Mouse (Mus musculus) spleen, adult 2 months (tissue): ENCODE measurements at regions not wholly inside any gene's neighbourhood (a gene's known extent, or its start where the extent isn't known, plus 50 kb on each side); places are given as distances from the start of the nearest gene placed in this dataset.
A peak's percentile ranks its signal among the peaks of the same experiment; 100 is the strongest.

Experiments
- DNase-seq, 2 experiments: peaks; one replicate each; pipeline versions ENCODE4 v3.0.0 to v3.0.0-alpha.2; 2012 to 2021; ENCODE audit warnings: low spot score in 2 of 2, low read depth in 1 of 2
- H3K27ac ChIP-seq: fragments of 200-500 bp; 2 replicates; pipeline ENCODE4 v1.5.1; 2012; ENCODE audit warnings: low read length, inconsistent platforms; ENCODE audit not compliant: insufficient read depth
- H3K27me3 ChIP-seq: fragments of 200-500 bp; 2 replicates; pipeline ENCODE4 v1.6.1; 2012; ENCODE audit warnings: mild to moderate bottlenecking, moderate library complexity, low read length, inconsistent platforms; ENCODE audit not compliant: control insufficient read depth, insufficient read depth
- H3K36me3 ChIP-seq: fragments of 200-500 bp; 2 replicates; pipeline ENCODE4 v1.6.1; 2012; ENCODE audit warnings: mild to moderate bottlenecking, low read length, inconsistent platforms; ENCODE audit not compliant: control insufficient read depth, insufficient read depth
- H3K4me1 ChIP-seq: fragments of 200-500 bp; 2 replicates; pipeline ENCODE4 v1.6.1; 2011; ENCODE audit warnings: inconsistent platforms; ENCODE audit not compliant: control insufficient read depth, insufficient read depth, insufficient read length
- H3K4me3 ChIP-seq: fragments of 200-500 bp; 2 replicates; pipeline ENCODE4 v1.5.1; 2011; ENCODE audit warnings: mild to moderate bottlenecking, inconsistent platforms; ENCODE audit not compliant: insufficient read depth, insufficient read length; ENCODE audit errors: extremely low read depth
- CTCF ChIP-seq: fragments of 200-500 bp; IDR thresholded peaks from 2 replicates; pipeline ENCODE4 v1.5.1; 2011; ENCODE audit warnings: mild to moderate bottlenecking, inconsistent platforms; ENCODE audit not compliant: insufficient read depth, insufficient read length, insufficient replicate concordance; ENCODE audit errors: extremely low read depth
- POLR2A ChIP-seq: fragments of 200-500 bp; IDR thresholded peaks from 2 replicates; pipeline ENCODE4 v1.6.1; 2011; ENCODE audit warnings: low read depth, low read length, inconsistent platforms
- WGBS: fragments of 180-500 bp; shearing (Covaris S2); methylation state at CpG from one replicate; pipeline ENCODE4 v1.1.7; 2018; 5-methylcytosine and 5-hydroxymethylcytosine counted together

- whole genome bisulfite sequencing, result 69% methylated on average over 10 of the region's 10 CpGs
Measured at GRCm38 (mm10) chr5:64472415-64472814, 316.3 kb downstream of the Tbc1d1 start.

GRCm38 (mm10) chr5:64474868-64475267, 318.8 kb downstream of the Tbc1d1 start:
- peaks cover 7% of the 10 kb centered on the region; the same call in 1 of the 2 replicates for H3K4me1 ChIP-seq
- TF ChIP-seq CTCF (no peak), POLR2A (no peak)
- H3K36me3 ChIP-seq, result no peaks in the 10 kb centered on the region
- no peaks in the 10 kb centered on the region for H3K27me3 ChIP-seq
- H3K27ac ChIP-seq, result no peak overlapping the region
- WGBS, result 86% methylated on average over 1 of the region's 1 CpGs
- no peak for DNase-seq
- no peak overlapping the region for H3K4me3 ChIP-seq

More at GRCm38 (mm10) chr5:64472415-64472814, 316.3 kb downstream of the Tbc1d1 start:
- H3K4me3 ChIP-seq, result no peak overlapping the region
- no peaks in the 10 kb centered on the region for H3K27me3 ChIP-seq
- DNase-seq, result no peak
- no peaks in the 10 kb centered on the region for H3K36me3 ChIP-seq
- peaks cover 4% of the 10 kb centered on the region; the same call in 1 of the 2 replicates for H3K4me1 ChIP-seq
- H3K27ac ChIP-seq, result peak overlapping the region; percentile 13
- no peak for TF ChIP-seq POLR2A
- no peak for TF ChIP-seq CTCF

GRCm38 (mm10) chr5:64475736-64476519, 319.8 kb downstream of the Tbc1d1 start:
- no peak overlapping the region for H3K4me3 ChIP-seq
- H3K27me3 ChIP-seq, result no peaks in the 10 kb centered on the region
- no peaks in the 10 kb centered on the region for H3K36me3 ChIP-seq
- TF ChIP-seq POLR2A, result no peak
- 91% methylated on average over 8 of the region's 8 CpGs for WGBS
- DNase-seq, result no peak
- peaks cover 7% of the 10 kb centered on the region; the same call in 1 of the 2 replicates for H3K4me1 ChIP-seq
- no peak overlapping the region for H3K27ac ChIP-seq

- Histone ChIP-seq H3K4me1 (peaks cover 7% of the 10 kb centered on the region; the same call in 1 of the 2 replicates), H3K4me3 (no peak overlapping the region), H3K27me3 (no peaks in the 10 kb centered on the region), H3K36me3 (no peaks in the 10 kb centered on the region), H3K27ac (no peak overlapping the region)
- no peak for DNase-seq
- WGBS, result 93% methylated on average over 11 of the region's 11 CpGs
- TF ChIP-seq POLR2A (no peak), CTCF (no peak)
Measured at GRCm38 (mm10) chr5:64476641-64477369, 320.7 kb downstream of the Tbc1d1 start.

- TF ChIP-seq POLR2A (no peak), CTCF (no peak)
- 84% methylated on average over 13 of the region's 13 CpGs for WGBS
Measured at GRCm38 (mm10) chr5:64478143-64478542, 322.0 kb downstream of the Tbc1d1 start.

GRCm38 (mm10) chr5:64478599-64479214, 322.6 kb downstream of the Tbc1d1 start:
- WGBS, result 76% methylated on average over 10 of the region's 10 CpGs
- Histone ChIP-seq H3K36me3 (no peaks in the 10 kb centered on the region), H3K4me3 (no peak overlapping the region), H3K4me1 (peaks cover 3% of the 10 kb centered on the region; the same call in 1 of the 2 replicates), H3K27me3 (no peaks in the 10 kb centered on the region), H3K27ac (no peak overlapping the region)
- TF ChIP-seq POLR2A, result no peak
- peak; percentile 50; the same call in 1 of the 2 replicates for TF ChIP-seq CTCF
- peak in 1 of 2 experiments; percentile 24 for DNase-seq

More at GRCm38 (mm10) chr5:64478143-64478542, 322.0 kb downstream of the Tbc1d1 start:
- no peak overlapping the region for H3K4me3 ChIP-seq
- DNase-seq, result no peak
- no peak overlapping the region for H3K27ac ChIP-seq
- H3K36me3 ChIP-seq, result no peaks in the 10 kb centered on the region
- H3K27me3 ChIP-seq, result no peaks in the 10 kb centered on the region
- H3K4me1 ChIP-seq, result peaks cover 5% of the 10 kb centered on the region; the same call in 1 of the 2 replicates
